Mouse (Mus musculus) lung, adult 18-20 months (tissue): ENCODE measurements at regions not wholly inside any gene's neighbourhood (a gene's known extent, or its start where the extent isn't known, plus 50 kb on each side); places are given as distances from the start of the nearest gene placed in this dataset.
A peak's percentile ranks its signal among the peaks of the same experiment; 100 is the strongest.

Experiments
- DNase-seq, 2 experiments: peaks; one replicate each; pipeline ENCODE4 v3.0.0; 2022; ENCODE audit warnings: mixed read lengths in 2 of 2

DNA sequence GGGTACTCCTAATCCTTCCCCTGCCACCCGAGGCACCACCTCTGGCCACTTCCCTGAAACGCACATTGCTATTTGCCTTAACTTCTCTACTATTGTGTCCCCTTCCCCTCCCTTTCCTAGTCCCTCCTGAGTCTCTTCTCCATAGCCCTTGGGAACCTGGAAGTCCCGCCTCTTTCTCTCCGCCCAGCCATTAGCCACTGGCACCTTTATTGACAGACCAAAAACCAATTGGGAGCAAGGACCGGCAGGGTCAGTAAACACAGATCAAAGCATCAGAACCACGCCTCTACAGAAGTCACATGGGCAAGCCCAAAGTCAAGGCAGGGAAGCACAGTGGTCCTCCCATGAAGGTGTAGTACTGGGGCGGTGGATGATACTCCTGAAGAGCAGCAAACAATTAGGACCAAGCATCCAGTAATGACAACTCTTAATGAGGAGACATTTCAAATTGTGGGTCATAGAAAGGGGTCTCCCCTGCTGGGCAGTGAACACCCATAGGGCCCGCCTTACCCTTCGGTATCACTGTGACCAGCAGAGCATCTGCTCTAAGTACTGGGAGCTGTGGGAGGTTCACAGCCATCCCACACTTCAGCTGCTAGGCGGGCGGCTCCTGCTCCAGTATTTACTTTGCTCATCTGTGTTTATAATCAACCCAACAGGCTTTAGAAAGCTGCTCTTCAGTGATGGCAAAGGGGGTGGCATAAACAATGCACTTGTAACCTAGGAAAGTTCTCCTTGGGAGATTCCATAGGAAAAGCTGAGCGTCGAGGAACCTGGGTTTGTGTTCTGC lies 226.5 kb upstream of the Mphosph6 start:
- DNase-seq = no peak

DNA sequence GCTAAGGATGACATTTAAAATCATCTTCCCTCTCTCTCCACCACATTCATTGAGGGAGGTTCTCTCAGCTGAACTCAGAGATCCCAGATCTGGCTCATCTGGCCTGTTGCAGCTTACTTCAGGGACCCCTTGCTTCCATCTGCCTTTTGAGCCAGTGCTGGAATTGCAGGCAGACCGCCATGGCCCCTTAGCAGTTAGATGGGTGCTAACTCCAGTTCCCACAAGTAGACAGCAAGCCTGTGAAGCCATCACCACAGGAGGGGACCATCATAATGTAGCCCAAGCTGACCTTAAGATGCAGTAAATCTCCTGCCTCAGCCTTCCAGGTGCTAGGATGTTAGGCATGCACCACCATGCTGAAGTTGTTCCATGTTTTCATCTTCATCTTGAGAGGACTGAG lies 221.7 kb upstream of the Mphosph6 start:
- DNase-seq = no peak

DNA sequence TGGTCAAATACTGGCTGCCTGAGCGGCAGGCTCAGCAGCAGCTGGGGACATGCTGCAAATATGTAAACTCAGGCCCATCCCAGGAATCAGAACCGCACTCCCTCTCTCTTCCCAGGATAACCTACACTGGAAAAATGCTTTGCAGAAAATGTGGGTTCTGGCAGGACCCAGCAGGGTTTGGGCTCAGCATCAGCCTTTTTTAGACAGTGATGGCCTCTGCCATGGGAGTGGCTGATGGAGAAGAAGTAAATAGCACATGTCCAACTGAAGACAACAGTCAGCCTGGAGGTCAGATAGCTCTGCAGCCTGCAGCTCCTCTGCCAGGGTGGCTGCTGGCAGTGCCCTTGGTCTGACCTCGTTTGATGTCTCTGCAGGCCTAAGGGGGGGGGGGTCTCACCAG lies 220.2 kb upstream of the Mphosph6 start:
- DNase-seq = no peak

DNA sequence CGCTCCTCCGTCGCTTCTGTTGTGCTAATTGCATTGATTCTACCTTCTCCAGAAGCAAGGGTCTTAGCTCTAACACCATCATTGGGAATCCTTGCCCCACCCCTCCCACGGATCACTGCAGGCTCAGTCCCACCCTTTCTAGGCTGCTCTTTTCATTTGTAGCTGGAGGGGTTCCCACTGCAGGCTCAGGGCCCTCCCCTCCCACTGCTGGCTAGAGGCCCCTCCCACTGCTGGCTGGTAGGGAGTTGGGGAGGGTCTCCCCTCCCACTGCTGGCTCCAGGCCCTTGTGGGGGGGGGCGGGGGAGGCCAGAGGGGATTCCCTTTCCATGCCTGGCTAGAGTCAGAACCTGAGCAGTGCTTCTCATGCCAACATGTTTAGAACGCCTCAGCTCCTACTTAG lies 215.5 kb upstream of the Mphosph6 start:
- no peak for DNase-seq

DNA sequence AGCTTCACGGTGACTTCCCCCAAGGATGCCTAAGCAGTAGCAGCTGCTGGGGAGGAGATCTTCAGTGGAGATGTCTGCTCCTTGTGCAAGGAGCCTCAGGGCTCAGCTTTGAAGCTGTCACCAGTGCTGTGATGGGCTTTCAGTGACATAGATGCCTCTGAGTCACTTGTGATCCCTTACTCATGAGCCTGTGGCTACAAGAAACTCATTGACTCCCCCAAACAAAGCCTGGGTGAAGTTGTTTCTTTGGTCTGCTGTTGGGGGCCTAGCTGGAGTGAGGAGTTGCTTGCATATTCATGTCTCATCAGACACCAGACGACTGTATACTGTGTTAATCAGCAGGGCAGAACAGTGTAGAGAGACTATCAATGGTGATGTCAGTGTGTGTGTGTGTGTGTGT lies 203.4 kb upstream of the Mphosph6 start:
- DNase-seq = no peak

DNA sequence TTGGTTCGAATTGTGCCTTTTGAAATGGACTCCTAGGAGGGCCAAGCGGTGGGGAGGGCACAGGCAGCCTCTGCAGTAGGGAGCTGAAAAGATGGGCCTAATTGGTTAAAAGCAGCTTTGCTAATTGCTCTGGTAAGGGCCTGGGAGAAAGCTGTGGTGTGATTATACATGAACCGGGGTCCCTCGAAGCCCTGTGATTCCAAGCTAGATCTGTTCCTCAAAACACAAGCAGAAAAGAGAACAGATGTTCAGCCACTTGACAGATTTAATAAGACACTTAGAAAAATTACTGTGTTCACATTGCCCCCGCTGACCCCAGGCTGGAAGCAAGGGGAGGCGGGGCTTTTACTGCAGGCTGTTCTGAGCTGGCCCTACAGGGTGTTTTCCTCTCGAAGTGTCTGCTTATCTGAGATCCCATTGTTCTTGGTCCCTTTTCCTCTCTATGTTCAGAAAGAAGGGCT lies 202.7 kb upstream of the Mphosph6 start:
- no peak for DNase-seq

DNA sequence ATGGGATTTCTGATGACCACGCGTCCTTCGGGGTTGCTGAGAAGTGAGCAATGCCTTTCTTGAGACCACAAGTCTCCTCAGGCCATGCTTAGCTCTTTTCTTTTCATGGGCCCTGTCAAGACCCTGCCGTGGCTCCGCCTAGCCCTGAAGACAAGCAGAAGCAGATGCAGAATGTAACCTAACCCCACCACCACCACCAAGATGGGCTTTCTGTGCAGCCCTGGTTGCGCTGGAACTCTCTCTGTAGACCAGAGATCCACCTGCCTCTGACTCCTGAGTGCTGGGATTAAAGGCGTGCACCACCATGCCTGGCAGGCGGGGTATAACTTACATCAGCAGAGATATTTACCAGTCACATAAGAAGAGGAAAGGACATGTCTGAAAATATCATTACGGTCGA lies 199.4 kb upstream of the Mphosph6 start:
- no peak for DNase-seq

DNA sequence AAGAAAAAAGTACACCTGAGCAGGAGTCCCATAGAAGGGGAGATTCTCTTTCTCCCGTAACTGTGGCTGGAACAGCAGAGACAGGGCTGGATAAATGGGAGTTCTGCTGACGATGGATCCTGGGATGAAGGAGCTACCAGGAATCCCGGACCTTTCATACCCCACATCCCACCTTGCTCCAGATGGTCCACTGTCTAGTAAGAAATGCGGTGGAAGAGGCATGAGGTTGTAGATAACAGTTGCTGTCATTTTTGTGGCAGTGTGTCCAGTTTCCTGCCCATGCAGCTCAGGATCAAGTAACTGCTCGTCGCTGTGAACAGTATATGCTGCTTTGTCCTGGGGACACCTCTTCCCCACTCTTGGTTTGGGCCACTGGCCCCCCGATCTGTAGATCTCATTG lies 190.1 kb upstream of the Mphosph6 start:
- no peak for DNase-seq

DNA sequence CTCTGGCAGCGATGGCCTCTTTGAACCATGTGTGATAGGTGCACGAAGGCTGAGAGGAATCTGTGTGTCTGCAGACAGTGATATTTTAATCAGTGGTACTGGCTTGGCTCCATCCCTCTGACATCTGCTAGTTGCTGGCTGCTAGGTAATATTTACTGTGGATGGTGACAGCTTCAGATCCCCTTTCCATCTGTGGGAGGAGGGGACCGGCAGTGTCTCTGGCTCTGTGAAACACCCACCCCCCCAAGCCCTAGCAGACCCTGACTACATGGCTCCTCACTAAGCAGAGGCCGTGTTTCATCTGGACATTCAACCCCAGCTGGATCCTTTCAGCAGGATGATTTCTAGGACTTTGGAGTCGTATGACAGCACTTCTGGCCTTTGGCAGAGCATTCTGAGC lies 187.0 kb upstream of the Mphosph6 start:
- DNase-seq = no peak

DNA sequence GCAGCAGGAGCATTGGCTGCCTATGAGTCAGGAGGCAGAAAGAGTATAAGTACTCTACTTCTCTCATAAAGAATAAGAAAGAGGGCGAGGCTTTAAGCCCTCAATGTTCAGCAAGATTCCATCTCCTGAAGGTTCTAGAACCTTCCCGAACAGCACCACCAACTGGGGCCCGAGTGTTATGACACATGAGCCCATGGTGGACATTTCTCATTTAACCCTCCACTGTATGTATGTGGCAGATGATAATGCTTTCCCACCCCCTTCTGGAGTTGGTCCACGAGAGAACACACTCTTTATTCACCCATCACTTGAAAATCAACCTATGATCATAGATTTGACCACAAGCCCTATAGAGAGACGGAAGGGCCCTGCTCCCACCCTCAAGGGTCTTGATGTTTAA lies 166.6 kb upstream of the Mphosph6 start:
- no peak for DNase-seq

DNA sequence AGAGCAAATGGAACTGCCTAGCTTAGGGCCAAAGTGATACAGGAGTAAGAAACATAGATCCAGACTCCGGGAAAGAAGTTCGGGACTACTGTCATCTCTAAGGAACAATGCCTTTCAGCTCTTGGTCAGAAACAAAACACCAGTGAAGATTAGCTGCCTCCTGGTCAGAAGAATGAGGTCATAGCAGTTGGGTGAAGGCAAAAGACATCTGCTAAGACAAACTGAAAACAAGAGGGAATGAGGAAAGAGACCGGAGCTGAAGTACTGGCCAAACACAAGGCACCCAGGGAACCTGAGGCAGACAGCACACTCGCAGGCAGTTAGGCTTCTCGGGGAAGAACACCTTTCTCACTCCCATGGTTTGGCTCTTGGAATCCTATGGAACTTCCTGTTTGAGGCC lies 164.8 kb upstream of the Mphosph6 start:
- DNase-seq = no peak

DNA sequence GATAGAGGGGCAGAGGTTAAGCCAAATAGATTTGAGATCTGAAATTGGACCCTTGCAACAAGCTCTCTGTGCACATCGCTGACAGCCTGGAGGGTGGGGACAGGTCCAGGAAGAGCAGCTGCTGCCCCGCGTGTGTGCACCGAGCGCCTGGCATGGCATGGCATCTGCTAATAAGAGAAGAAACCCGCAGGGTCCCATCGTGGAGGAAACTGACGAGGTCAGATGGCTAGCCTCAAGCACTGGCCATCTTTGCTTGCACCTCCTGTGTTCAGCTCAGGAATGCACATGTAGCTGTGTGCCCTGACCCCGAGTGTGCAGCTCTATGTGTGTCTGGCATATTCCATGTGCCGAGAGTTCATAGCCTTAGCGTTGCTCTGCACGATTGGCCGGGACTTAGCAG lies 161.7 kb upstream of the Mphosph6 start:
- no peak for DNase-seq

DNA sequence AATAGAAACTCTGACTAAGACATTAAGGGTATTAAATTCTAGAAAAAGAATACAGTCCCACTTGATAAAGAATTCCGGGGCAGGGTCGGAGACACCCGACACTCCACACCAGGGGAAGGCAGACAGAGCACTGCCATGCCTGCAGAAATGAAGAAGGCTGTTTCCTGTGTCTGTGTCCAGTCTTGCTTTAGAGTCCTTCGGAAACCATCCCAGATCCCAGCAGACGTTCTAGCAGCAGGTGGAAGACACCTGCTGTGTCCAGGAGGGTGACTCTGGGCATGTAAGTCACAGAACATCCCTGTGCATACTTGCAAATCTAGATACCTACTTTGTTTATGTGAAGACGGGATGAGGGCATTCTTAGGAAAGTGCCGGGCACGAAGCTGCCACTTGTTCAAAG lies 160.9 kb upstream of the Mphosph6 start:
- no peak for DNase-seq

DNA sequence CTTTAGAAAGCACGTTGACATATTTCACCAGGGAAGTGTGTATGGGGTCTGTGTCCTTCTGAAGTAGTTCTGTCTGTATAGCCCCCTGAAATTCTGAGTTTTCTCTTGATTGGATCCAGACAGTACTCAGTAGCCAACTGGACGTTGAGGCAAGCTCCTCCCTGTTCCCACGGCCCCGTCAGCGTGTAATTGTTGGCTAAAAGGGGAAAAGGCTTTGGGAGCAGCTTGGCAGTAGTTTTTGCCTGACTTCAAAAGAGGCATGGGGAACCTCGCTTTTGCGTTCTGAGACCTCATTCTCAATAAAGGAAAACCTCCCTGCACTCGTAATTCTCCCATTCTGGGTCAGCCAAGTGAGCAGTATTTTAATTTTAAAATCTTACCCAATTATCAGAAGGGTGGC lies 157.8 kb upstream of the Mphosph6 start:
- no peak for DNase-seq

DNA sequence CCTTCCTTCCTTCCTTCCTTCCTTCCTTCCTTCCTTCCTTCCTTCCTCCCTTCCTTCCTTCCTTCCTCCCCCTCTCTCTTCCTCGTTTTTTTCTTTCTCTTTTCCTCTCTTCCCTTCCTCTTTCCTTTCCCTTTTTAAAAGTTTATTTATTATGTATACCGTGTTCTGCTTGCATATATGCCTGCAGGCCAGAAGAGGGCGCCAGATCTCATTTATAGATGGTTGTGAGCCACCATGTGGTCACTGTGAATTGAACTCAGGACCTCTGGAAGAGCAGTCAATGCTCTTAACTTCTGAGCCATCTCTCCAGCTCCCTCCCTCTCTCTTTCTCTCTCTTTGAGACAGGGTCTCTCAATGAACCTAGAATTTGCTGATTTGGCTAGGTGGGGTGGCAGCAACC lies 157.2 kb upstream of the Mphosph6 start:
- no peak for DNase-seq

DNA sequence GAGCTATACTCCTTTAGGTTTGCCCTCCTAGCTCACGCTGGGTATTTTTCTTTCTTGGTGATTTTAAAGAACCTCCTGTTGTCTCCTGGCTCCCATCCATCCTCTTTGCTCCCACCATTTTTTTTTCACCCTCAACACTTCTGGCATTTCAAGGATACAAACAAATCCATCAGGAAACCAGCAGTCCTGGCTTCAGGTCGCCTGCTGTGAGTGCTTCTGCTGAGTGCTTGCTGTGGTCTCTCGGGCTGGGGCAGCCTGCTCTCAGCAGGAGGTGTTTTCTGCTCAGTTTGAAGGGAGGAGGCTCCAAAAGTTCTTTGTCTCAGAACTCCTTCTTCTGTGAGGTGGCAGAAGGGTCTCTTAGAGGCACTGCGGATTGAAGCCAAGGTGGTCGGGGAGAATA lies 149.9 kb upstream of the Mphosph6 start:
- no peak for DNase-seq

DNA sequence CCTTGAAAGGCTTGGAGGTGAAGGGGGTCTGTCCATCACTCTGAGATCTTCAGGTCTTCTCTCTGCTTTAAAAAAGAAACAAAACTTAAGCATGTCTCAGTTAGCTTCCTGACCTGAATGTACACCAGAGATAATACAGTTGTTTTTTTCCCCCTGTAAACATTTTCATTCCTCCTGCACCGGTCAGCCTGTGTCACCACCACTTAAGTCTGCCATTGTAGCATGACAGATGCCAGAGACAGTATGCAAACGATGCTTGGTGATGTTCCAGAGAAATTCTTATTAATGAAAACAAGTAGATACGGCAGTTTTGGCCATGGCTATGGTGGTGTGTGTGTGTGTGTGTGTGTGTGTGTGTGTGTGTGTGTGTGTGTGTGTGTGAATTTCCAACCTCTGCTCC lies 144.8 kb upstream of the Mphosph6 start:
- no peak for DNase-seq

DNA sequence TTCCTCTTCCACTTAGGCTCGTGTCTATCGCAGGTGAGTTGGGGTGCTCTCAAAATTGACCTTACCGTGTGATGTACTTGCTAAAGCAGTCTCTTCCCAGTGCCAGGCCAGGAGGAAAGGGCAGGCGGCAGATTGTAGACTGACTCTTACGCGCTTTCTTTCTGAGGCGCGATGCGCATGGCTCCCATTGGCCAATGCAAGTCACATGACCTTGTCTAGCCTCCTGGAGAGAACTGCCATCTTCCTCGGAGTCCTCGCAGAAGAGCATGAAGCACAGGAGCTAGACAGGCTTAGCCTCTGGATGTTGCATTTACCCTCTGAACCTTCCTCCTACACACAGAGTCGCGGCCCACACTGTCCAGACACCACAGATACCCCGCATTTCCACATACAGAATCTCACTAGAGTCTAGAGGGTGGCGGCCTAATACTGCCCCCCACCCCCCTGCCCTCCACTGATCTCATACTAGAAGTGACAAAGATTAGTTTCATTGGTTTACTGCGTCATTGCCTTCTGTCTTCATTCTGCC lies 132.9 kb upstream of the Mphosph6 start:
- no peak for DNase-seq

DNA sequence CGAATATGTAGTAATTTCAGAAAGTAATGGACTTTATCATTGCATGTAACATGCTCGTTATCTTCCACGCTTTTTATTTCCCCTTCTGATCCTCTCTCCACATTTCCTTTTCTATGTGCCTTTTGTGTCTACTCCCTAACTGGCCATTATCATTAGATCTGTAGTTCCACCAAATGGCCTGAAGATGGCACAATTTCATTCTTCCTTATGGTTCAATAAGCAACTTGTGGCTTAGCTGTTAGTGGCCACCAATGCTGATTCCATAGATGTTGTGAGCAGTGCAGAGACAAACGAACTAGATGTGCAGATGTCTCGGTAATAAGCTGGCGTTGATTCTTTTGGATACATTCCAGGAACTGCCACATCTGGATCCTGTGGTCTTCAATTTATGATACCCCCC lies 128.9 kb upstream of the Mphosph6 start:
- DNase-seq = peak in 1 of 2 experiments; percentile 5

DNA sequence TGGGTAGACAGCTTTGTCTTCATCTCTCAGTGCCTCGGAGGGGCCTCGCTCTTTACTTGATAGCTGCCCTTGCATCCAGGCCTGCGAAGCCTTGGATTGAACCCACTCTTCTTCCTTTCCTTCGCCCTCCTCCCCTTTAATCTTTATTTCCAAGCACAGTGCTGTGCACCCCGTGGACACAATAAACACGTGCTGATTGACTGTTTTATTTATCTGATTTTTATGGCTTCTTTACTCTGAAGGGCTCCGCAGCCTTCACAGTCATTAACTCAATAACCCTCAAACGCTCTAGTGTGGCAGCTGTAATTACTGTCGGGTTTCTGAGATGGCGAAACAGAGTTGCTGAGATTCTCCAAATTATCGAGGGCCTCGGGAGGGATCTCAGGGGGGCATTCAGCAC lies 127.9 kb upstream of the Mphosph6 start:
- DNase-seq = no peak

DNA sequence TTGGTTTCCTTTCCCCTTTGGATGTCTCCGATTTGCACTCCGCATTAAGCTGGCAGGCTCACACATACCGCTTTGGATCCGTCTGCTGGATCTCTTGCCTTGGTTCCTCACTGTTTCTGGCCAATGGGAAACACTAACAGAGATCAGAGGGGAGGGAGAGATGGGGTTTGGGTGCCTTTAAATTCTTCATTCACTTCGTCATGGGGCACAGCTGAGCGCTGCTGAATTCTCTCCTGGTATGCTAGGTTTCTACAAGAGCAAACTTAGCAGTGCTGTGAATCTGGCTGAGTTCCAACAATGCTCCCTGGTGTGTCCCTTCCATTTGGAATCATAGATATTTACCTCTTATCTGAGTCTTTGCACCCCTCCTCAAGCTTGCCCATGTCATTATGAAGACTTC lies 121.6 kb upstream of the Mphosph6 start:
- DNase-seq = no peak

DNA sequence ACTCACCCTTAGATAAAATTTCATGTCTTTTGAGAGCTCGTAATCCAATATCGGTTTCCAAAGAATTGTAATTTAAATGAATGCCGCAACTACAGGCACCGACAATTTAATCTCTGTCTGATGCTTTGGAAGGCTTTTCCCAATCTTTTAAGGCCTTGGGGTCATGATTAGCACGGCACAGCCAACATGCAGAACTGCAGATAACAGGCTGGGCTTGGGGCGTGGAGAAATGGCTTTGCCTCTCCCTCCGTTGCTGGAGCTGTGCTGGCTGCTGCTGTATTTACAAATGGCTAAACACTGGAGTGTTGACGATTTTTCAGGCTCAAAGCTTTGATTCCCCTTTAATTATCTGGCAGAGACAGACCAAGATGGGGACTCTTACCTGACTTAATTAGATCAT lies 101.3 kb upstream of the Mphosph6 start:
- no peak for DNase-seq

DNA sequence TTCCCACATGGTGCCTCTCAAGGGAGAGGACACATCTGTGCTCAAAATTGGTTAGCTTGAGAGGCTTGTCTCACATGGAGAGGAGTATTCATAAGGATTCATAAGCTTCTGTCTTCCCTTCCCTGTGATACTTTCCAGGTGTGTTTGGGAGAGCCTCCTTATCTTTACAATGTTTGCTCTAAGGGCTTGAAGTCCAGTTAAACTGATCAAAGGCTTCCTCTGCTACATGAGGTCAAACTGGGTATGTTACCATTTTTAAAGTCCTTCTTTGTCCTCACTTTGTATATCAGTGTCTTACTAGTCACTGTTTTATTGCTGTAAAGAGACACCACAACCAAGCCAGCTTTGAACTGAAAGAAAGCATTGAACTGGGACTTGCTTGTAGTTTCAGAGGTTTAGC lies 98.1 kb upstream of the Mphosph6 start:
- no peak for DNase-seq

DNA sequence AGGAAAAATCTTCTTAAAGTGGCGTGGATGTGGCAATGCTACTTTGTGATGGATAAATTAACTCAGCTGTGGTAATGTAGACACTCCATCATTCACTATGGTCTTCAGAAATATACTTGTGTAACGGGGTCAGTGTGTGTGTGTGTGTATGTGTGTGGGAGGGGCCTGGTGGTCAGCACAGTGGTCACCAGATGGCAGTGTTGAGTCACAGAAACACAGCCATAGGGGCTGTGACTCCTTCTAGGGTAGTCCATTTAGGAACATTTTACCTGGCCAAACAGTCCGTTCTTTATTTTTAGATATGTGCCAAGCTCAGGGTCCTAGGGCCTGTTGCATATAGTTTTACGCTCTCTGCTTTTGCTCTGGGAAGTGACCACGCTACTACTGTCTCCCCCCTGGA lies 96.3 kb upstream of the Mphosph6 start:
- DNase-seq = no peak

DNA sequence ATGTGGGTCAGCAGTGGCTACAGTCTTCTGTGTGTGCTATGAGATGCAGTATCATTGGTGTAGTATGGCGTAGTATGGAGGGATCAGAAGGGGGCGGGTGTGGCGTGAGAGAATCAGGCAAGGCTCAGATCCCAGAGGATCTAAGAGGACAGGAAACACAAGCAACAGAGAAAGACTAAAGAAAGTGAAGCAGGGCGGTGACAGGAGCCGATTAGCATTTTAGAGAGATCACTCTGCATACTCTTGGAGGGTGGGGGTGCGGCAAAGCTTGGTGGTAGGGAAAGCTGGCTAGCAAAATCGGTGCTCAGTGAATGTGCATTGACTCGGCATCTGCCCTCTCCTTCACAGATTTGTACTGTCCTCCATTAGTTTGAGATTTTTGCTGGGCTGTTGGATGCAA lies 93.1 kb upstream of the Mphosph6 start:
- DNase-seq = no peak
